In the genomic region with DNA sequence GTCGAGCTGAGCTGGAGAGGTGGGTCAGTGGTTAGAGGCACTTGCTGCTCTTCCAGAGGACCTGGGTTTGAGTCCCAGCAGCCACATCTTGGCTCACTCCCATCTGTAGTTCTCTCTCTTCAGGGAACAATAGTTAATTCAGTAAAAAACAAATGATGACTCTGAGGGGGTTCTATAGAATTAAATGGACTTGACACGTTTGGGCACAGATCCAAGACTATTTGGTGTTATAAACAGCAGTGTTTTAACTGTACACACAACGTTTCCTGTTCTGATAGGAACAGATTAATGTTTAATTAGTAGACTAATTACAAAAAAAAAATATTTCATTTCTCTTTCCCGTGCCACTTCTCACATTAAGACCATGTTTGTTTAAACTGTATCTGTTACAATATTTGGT, we compare ENCODE assay signal across 28 mouse cellular contexts. TPM values are rescaled to one million over a fixed set of nuclear protein-coding genes. Genes with fewer than 3 reads are reported as not detected.
A peak's percentile ranks its signal among the peaks of the same experiment; 100 is the strongest.
DNase-seq lines count a peak whose midpoint lies in the region; ATAC-seq and TF ChIP-seq lines count a peak whose summit lies in the region.
"Had no signal": no experiment of that assay in that cellular context is flagged by ENCODE, and none has a peak within 500 bp of the region (broad histone marks: within the 10 kb centered on the region; RNA-seq: fewer than 3 reads in every experiment).

No protein-coding gene starts in this region.

- H3K27me3 ChIP-seq in forebrain, embryonic 14.5 days (replicated peaks; ENCODE audit: control insufficient read depth, insufficient read depth, low read length), result no peaks in the 10 kb centered on the region
- peaks cover 5% of the 10 kb centered on the region; the same call in 1 of the 2 replicates for H3K27me3 ChIP-seq in forebrain, embryonic 12.5 days
- no peaks in the 10 kb centered on the region for H3K27me3 ChIP-seq in lung, embryonic 14.5 days (ENCODE audit: insufficient read depth, low read length)
- H3K27me3 ChIP-seq in stomach, embryonic 16.5 days (ENCODE audit: control insufficient read depth, insufficient read depth, low read length), result no peaks in the 10 kb centered on the region
- H3K27me3 ChIP-seq in stomach, postnatal 0 days (ENCODE audit: control insufficient read depth, insufficient read depth, low read length), result no peaks in the 10 kb centered on the region
- H3K27me3 ChIP-seq: CH12.LX; embryonic facial prominence, embryonic 13.5 days; embryonic facial prominence, embryonic 15.5 days; forebrain, embryonic 13.5 days had no signal

- H3K4me2 ChIP-seq in forebrain, embryonic 14.5 days (ENCODE audit: low read length), result no peak overlapping the region
- no peak overlapping the region for H3K4me2 ChIP-seq in forebrain, embryonic 12.5 days
- H3K4me2 ChIP-seq in lung, embryonic 14.5 days, result no peak overlapping the region
- no peak overlapping the region for H3K4me2 ChIP-seq in stomach, embryonic 16.5 days (ENCODE audit: low read depth, low read length)
- no peak overlapping the region for H3K4me2 ChIP-seq in stomach, postnatal 0 days (replicated peaks; ENCODE audit: low read depth)
- H3K4me2 ChIP-seq: embryonic facial prominence, embryonic 13.5 days; embryonic facial prominence, embryonic 15.5 days; forebrain, embryonic 13.5 days had no signal

- H3K9ac ChIP-seq in forebrain, embryonic 14.5 days (ENCODE audit: low read length), result no peak overlapping the region
- H3K9ac ChIP-seq in forebrain, embryonic 12.5 days, result no peak overlapping the region
- H3K9ac ChIP-seq in lung, embryonic 14.5 days, result no peak overlapping the region
- H3K9ac ChIP-seq in stomach, embryonic 16.5 days (ENCODE audit: low read length), result no peak overlapping the region
- no peak overlapping the region for H3K9ac ChIP-seq in stomach, postnatal 0 days (ENCODE audit: low read length)
- H3K9ac ChIP-seq: embryonic facial prominence, embryonic 13.5 days; embryonic facial prominence, embryonic 15.5 days; forebrain, embryonic 13.5 days had no signal

- H3K27ac ChIP-seq in forebrain, embryonic 14.5 days (ENCODE audit: low read depth, low read length), result no peak overlapping the region
- H3K27ac ChIP-seq in forebrain, embryonic 12.5 days, result no peak overlapping the region
- H3K27ac ChIP-seq in lung, embryonic 14.5 days (ENCODE audit: low read depth), result no peak overlapping the region
- 0 out of 2 replicates have a peak overlapping the region, but pooled peaks have one; percentile 19 for H3K27ac ChIP-seq in stomach, embryonic 16.5 days (ENCODE audit: low read length)
- no peak overlapping the region for H3K27ac ChIP-seq in stomach, postnatal 0 days (replicated peaks)
- H3K27ac ChIP-seq: embryonic facial prominence, embryonic 13.5 days; embryonic facial prominence, embryonic 15.5 days; forebrain, embryonic 10.5 days; forebrain, embryonic 13.5 days had no signal

- TF ChIP-seq CTCF in lung, embryonic 14.5 days (IDR thresholded peaks at IDR 0.05; ENCODE audit: low read depth), result no peak
- no peak for TF ChIP-seq CTCF in stomach, postnatal 0 days (IDR thresholded peaks at IDR 0.05; ENCODE audit: low read depth)

- no peaks in the 10 kb centered on the region for H3K4me1 ChIP-seq in forebrain, embryonic 14.5 days (ENCODE audit: control insufficient read depth, insufficient read depth, low read length)
- no peaks in the 10 kb centered on the region for H3K4me1 ChIP-seq in forebrain, embryonic 12.5 days
- no peaks in the 10 kb centered on the region for H3K4me1 ChIP-seq in lung, embryonic 14.5 days (ENCODE audit: insufficient read depth)
- no peaks in the 10 kb centered on the region for H3K4me1 ChIP-seq in stomach, embryonic 16.5 days (ENCODE audit: control insufficient read depth, insufficient read depth, low read length)
- no peaks in the 10 kb centered on the region for H3K4me1 ChIP-seq in stomach, postnatal 0 days (replicated peaks; ENCODE audit: control insufficient read depth, insufficient read depth)
- H3K4me1 ChIP-seq: embryonic facial prominence, embryonic 13.5 days; embryonic facial prominence, embryonic 15.5 days; forebrain, embryonic 10.5 days; forebrain, embryonic 13.5 days had no signal

- H3K9me3 ChIP-seq in forebrain, embryonic 14.5 days (replicated peaks; ENCODE audit: control insufficient read depth, low read length), result no peaks in the 10 kb centered on the region
- no peaks in the 10 kb centered on the region for H3K9me3 ChIP-seq in forebrain, embryonic 12.5 days
- H3K9me3 ChIP-seq in lung, embryonic 14.5 days (ENCODE audit: low read depth, low read length), result no peaks in the 10 kb centered on the region
- H3K9me3 ChIP-seq in stomach, embryonic 16.5 days (replicated peaks; ENCODE audit: control insufficient read depth, low read length), result no peaks in the 10 kb centered on the region
- no peaks in the 10 kb centered on the region for H3K9me3 ChIP-seq in stomach, postnatal 0 days (ENCODE audit: control insufficient read depth, low read length)
- H3K9me3 ChIP-seq: embryonic facial prominence, embryonic 13.5 days; embryonic facial prominence, embryonic 15.5 days; forebrain, embryonic 10.5 days; forebrain, embryonic 13.5 days; G1E had no signal

- H3K36me3 ChIP-seq in forebrain, embryonic 14.5 days (ENCODE audit: control insufficient read depth, insufficient read depth, low read length), result no peaks in the 10 kb centered on the region
- H3K36me3 ChIP-seq in forebrain, embryonic 12.5 days (replicated peaks), result no peaks in the 10 kb centered on the region
- no peaks in the 10 kb centered on the region for H3K36me3 ChIP-seq in lung, embryonic 14.5 days (ENCODE audit: insufficient read depth)
- no peaks in the 10 kb centered on the region for H3K36me3 ChIP-seq in stomach, embryonic 16.5 days (ENCODE audit: control insufficient read depth, insufficient read depth, low read length)
- H3K36me3 ChIP-seq in stomach, postnatal 0 days (ENCODE audit: control insufficient read depth, insufficient read depth, low read length), result no peaks in the 10 kb centered on the region
- H3K36me3 ChIP-seq: embryonic facial prominence, embryonic 13.5 days; embryonic facial prominence, embryonic 15.5 days; forebrain, embryonic 10.5 days; G1E had no signal

- peak; percentile 30 for DNase-seq in forebrain, embryonic 14.5 days (ENCODE audit: low spot score)
- DNase-seq in lung, embryonic 14.5 days, result peak; percentile 80
- DNase-seq in lung, adult 18-20 months, result no peak
- DNase-seq in stomach, postnatal 0 days (ENCODE audit: low spot score), result no peak
- DNase-seq: adrenal gland, adult 8-10 months; adrenal gland, postnatal 14 days; adrenal gland, postnatal 36 days; B cell, adult 2 months; cerebellum, adult 11 months; cerebellum, adult 18-20 months; cerebellum, adult 8-10 months; cerebellum, adult 9-11 months; cerebellum, postnatal 14 days; cerebellum, postnatal 36 days; embryo, embryonic 11 days had no signal

- no peak overlapping the region for H3K4me3 ChIP-seq in forebrain, embryonic 14.5 days (ENCODE audit: low read depth, low read length)
- H3K4me3 ChIP-seq in forebrain, embryonic 12.5 days (replicated peaks), result no peak overlapping the region
- no peak overlapping the region for H3K4me3 ChIP-seq in lung, embryonic 14.5 days (ENCODE audit: low read depth, low read length)
- no peak overlapping the region for H3K4me3 ChIP-seq in stomach, embryonic 16.5 days (replicated peaks; ENCODE audit: low read length)
- H3K4me3 ChIP-seq in stomach, postnatal 0 days (ENCODE audit: low read depth, low read length), result no peak overlapping the region
- H3K4me3 ChIP-seq: embryonic facial prominence, embryonic 13.5 days; embryonic facial prominence, embryonic 15.5 days; erythroblast, embryonic 14.5 days; forebrain, embryonic 10.5 days; forebrain, embryonic 13.5 days had no signal

- 46% methylated on average over 4 of the region's 4 CpGs for WGBS in forebrain, embryonic 14.5 days
- 74% methylated on average over 4 of the region's 4 CpGs for WGBS in forebrain, embryonic 12.5 days
- 43% methylated on average over 4 of the region's 4 CpGs for WGBS in lung, embryonic 14.5 days
- 43% methylated on average over 4 of the region's 4 CpGs for WGBS in stomach, embryonic 16.5 days
- WGBS in stomach, postnatal 0 days, result 37% methylated on average over 4 of the region's 4 CpGs

- TF ChIP-seq EP300 in stomach, postnatal 0 days (optimal IDR thresholded peaks at IDR 0.05), result no peak

- ATAC-seq in forebrain, embryonic 14.5 days, result no peak
- no peak for ATAC-seq in forebrain, embryonic 12.5 days (ENCODE audit: low FRiP score)
- no peak for ATAC-seq in lung, embryonic 14.5 days (ENCODE audit: insufficient read depth)
- ATAC-seq in stomach, embryonic 16.5 days (ENCODE audit: insufficient read depth, low FRiP score), result no peak
- ATAC-seq in stomach, postnatal 0 days (ENCODE audit: low FRiP score, low TSS enrichment), result no peak
- ATAC-seq: activated CD4-positive, CD25-positive, alpha-beta regulatory T cell, adult 4 months; CD4-positive, CD25-positive, alpha-beta regulatory T cell, adult 4 months; forebrain, embryonic 13.5 days; forebrain, embryonic 16.5 days; Patski had no signal

RNA-seq across cellular contexts. Expression of gene Abcc9, which starts 15.1 kb away (rescaled TPM):
- polyA plus RNA-seq in forebrain, embryonic 14.5 days (2014; fragmentation: Nextera tagmentation; extraction: Ambion mirVana), result 1.9 and 2.9 TPM in 2 replicates
- 1.9 and 2.1 TPM in 2 replicates for polyA plus RNA-seq in forebrain, embryonic 12.5 days (2016; fragmentation: Nextera tagmentation; extraction: Ambion mirVana)
- 4.9 and 6.3 TPM in 2 replicates for polyA plus RNA-seq in lung, embryonic 14.5 days (2014; fragmentation: Nextera tagmentation; extraction: Ambion mirVana)
- polyA plus RNA-seq in stomach, embryonic 16.5 days (2015; fragmentation: Nextera tagmentation; extraction: Ambion mirVana), result 14.7 and 14.9 TPM in 2 replicates
- 4.6 and 5.8 TPM in 2 replicates for polyA plus RNA-seq in stomach, postnatal 0 days (2015; fragmentation: Nextera tagmentation; extraction: Ambion mirVana)
- polyA plus RNA-seq: activated CD4-positive, CD25-positive, alpha-beta regulatory T cell, adult 4 months; CD4-positive, CD25-positive, alpha-beta regulatory T cell, adult 4 months; erythroblast, embryonic 14.5 days; G1E; Patski had no signal

RNA-seq across cellular contexts. Expression of gene Cmas, which starts 39.3 kb away (rescaled TPM):
- polyA plus RNA-seq in forebrain, embryonic 14.5 days (2014; fragmentation: Nextera tagmentation; extraction: Ambion mirVana), result 159 and 173 TPM in 2 replicates
- polyA plus RNA-seq in forebrain, embryonic 12.5 days (2016; fragmentation: Nextera tagmentation; extraction: Ambion mirVana), result 117 and 119 TPM in 2 replicates
- polyA plus RNA-seq in lung, embryonic 14.5 days (2014; fragmentation: Nextera tagmentation; extraction: Ambion mirVana), result 71.1 and 71.8 TPM in 2 replicates
- 83.6 and 90.7 TPM in 2 replicates for polyA plus RNA-seq in stomach, embryonic 16.5 days (2015; fragmentation: Nextera tagmentation; extraction: Ambion mirVana)
- 79.5 and 80.7 TPM in 2 replicates for polyA plus RNA-seq in stomach, postnatal 0 days (2015; fragmentation: Nextera tagmentation; extraction: Ambion mirVana)

Comparison
In these comparisons a context has a peak if more than half of its experiments do, and no peak if none do; other contexts are left out.
1. DNase-seq: peak in forebrain, embryonic 14.5 days (single experiment) and lung, embryonic 14.5 days (single experiment); none in lung, adult 18-20 months (0 of 2) and stomach, postnatal 0 days (single experiment).